Mouse (Mus musculus) regulatory T cell (primary cell): ENCODE measurements around the gene Zfp758.
"Not testable (repeated sequence)": the region's sequence is repeated elsewhere in the genome, so short reads cannot be mapped to it uniquely, and the experiment has no call there.

Source experiments
- in situ Hi-C: fragments of 300-600 bp; cut with MboI, MseI; formaldehyde crosslinking; loops from one replicate; pipeline ENCODE4 v1.15.1; 2025; ENCODE audit warnings: high pct_unique_total_duplicates

Gene Zfp758

DNA sequence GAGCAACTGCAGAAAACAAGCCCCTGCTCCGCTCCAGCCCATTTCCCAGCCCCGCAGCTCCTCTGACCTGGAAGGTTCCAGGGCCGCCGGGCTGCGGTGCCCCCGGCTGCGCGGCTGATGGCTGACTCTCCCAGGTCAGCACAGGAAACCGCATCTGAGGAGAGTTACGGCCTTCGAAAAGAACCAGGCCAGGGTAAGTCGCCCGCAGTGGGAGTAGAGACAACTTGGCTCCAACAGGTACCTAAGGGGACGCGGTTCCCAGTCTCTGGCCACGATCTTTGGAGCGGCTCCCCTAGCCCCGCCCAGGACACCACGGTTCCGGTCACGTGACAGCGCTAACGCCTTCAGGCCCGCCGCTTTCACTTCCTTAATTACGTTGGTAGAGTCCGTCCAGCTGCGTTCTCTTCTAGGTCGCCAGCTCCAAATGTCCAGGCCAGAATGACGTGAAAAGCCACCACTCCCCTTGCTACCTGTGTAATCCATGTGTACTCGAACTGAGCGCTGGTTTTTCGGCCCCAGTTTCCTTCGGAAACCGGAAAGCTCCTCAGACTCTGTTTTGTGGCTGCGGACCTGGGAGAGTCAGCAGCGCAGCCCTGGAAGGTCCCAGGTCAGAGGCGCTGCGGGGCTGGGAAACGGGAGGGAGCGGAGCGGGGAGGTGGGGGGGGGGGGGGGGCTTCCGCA lies at the start of gene Zfp758, which contains the start of gene Zfp944:
TSS of gene Zfp758 (plus strand) at position 353 of the 681 bp plus-strand sequence.
TSS of gene Zfp944 (minus strand) at position 300 of the 681 bp plus-strand sequence.
- in situ Hi-C loops, result loop anchor here (5.0 to 25.0 kb wide), 5 partner anchors 51 to 874 kb away; partner anchors contain the start of genes Zfp53, Zfp942, Zfp943 and Zfp945

GRCm38 (mm10) chr17:22314219-22314618 lies 47.0 kb upstream of the Zfp758 start:
- in situ Hi-C loops, result loop anchor here (5.0 kb wide), 1 partner anchor 92 kb away; no protein-coding TSS in a partner anchor

DNA sequence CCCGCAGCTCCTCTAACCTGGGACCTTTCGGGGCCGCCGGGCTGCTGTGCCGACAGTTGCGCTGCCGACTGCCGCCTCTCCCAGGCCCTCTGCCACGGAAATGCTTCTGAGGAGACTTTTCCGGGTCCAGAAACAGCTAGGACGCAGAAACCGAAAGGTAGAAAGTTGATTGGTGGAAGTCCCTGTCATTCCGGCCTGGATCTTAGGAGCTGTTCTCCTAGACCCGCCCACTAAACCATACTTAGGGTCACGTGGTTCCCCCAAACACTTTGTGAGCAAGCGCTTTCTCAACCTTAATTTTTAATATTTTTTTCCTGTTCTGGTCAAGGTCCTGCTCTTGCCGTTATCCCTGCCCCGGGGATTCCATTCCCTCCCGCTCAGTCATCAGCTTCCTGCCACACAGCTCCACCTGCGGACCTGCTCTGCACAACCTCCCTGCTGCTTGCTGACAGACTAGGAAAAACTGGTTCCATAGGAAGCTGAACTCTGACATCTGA lies 46.5 kb upstream of the Zfp758 start, which contains the start of gene CT030661.1:
TSS of gene CT030661.1 (minus strand) at position 108 of the 497 bp plus-strand sequence.
- in situ Hi-C loops, result loop anchor here (5.0 kb wide), 1 partner anchor 92 kb away; no protein-coding TSS in a partner anchor

DNA sequence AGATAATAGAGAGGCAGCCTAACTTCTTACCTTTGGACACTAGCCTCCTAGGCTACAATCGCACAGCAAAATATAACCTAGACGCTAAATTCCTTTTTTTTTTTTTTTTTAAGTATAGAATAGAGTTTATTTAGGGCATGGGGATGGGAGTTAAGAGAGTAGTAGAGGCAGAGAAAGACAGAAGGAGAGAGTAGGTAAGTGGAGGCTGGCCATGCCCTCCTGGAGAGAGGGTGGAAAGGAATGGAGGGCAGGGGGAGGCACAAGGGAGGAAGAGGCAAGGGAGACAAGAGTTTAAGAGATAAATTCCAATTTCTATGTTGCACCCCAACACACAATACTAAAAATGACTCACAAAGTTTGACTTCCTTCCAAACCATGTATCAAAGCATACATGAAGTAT lies 46.0 kb upstream of the Zfp758 start:
- in situ Hi-C loops, result not testable (repeated sequence)

DNA sequence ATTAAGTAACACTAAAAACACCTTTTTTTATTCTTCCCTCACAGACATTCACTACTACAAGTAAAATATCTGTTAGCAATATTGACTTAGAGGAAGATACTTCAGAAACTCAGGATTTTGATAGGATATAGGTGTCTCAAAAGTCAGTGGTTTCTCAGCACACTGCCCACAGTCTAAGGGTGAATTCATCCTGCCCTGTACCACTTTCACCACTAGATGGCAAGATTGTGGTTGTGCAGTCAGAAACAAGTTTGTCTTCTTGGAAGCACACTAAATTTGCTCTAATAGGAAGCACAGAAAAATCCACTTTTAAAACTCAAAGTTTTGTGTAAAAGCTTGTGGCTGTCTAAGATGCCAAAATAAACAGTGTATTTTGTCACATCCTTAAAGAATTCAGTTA lies 8.5 kb upstream of the Zfp758 start:
- in situ Hi-C loops, result loop anchor here (25.0 kb wide), 1 partner anchor 865 kb away; the partner anchor contains the start of gene Zfp53

GRCm38 (mm10) chr17:22360572-22360971 lies 681 bp upstream of the Zfp758 start:
- in situ Hi-C loops, result loop anchor here (5.0 to 25.0 kb wide), 5 partner anchors 52 to 873 kb away; partner anchors contain the start of genes Zfp53, Zfp942, Zfp943 and Zfp945

- in situ Hi-C loops, result loop anchor here (5.0 to 25.0 kb wide), 5 partner anchors 48 to 877 kb away; partner anchors contain the start of genes Zfp53, Zfp942, Zfp943 and Zfp945
Measured at GRCm38 (mm10) chr17:22363895-22364294, 2.6 kb downstream of the Zfp758 start.

GRCm38 (mm10) chr17:22410756-22411155 lies 49.5 kb downstream of the Zfp758 start:
- in situ Hi-C loops, result loop anchor here (5.0 to 10.0 kb wide), 2 partner anchors 48 to 326 kb away; partner anchors contain the start of genes Zfp758 and Zfp944

GRCm38 (mm10) chr17:22417510-22417909 lies 56.3 kb downstream of the Zfp758 start:
- in situ Hi-C loops, result loop anchor here (10.0 kb wide), 1 partner anchor 333 kb away; no protein-coding TSS in a partner anchor

DNA sequence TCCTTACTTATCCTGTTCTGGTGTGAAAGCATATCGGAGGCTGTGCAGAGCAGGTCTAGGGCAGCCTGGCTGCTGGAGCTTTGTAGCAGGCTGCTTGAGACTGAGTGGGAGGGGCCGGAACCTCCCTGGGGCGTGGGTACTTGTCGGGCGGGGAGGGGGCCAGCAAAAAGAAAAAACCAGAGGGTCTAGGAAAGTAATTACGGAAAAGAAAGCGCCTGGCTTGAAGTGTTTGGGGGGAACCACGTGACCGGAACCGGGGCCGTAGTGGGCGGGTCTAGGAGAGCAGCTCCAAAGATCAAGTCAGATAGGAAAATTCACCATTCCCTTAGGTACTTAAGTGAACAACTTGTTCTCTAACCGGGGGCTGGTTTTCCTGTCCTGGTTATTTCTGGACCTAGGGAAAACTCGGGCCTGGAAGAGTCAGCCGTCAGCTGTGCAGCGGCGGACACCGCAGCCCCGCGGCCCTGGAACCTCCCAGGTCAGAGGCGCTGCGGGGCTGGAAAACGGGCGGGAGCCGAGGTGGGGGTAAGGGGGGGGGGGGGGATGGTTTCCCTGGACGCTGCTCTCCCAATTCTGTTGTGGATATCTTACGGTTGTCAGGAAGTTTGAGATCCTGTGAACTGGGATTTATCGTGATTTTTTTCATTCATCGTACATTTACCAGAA lies 62.8 kb downstream of the Zfp758 start, which contains the start of gene Zfp946:
TSS of gene Zfp946 (plus strand) at position 271 of the 666 bp plus-strand sequence.
- in situ Hi-C loops, result no loop called here

DNA sequence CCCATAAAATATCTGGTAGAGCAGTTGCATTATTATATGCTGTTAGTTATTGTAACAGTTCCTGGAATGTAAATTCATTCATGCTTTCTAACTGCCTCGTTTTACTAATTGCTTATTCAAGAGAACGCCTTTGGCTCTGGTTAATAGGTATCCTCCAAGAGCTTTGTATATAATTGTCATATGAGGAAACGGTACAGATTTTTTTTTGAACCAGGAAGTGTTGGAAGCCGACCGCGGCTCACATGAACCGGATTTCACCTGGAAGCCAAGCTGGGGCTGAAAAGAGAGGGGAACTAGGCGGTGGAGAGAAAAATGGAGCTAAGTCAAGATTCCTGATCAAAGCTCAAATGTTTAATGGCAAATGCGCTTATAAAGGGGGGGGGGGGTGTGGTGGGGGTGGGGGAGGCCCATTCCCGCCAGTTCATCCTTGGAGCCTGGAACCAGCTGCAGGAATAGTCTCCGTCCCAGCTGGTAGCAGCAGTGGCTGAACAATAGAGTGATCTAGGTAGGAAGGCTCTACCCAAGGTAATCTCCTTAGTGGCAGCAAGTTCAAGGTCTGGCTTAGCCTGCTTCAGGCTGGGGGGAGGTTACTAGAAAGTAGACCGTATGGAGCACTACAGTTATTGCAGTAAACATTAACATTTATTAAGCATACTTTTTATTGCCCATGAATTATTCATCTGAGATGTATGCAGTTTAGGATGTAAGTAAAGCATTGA lies 63.5 kb downstream of the Zfp758 start:
- in situ Hi-C loops, result loop anchor here (25.0 kb wide), 1 partner anchor 1163 kb away; the partner anchor contains the start of gene Zfp13
